Mouse (Mus musculus) testis, adult 2 months (tissue): ENCODE measurements around the gene Itih3. TPM values are rescaled to one million over a fixed set of nuclear protein-coding genes. Genes with fewer than 3 reads are reported as not detected.
A peak's percentile ranks its signal among the peaks of the same experiment; 100 is the strongest.

ENCODE experiments used
- H3K27ac ChIP-seq: fragments of 200-500 bp; 2 replicates; pipeline ENCODE4 v1.5.1; 2012; ENCODE audit warnings: low read depth, low read length; ENCODE audit not compliant: control insufficient read depth, insufficient read depth
- H3K27me3 ChIP-seq: fragments of 200-500 bp; 2 replicates; pipeline ENCODE4 v1.6.1; 2012; ENCODE audit warnings: mild to moderate bottlenecking, low read length, moderate library complexity; ENCODE audit not compliant: control insufficient read depth, insufficient read depth
- H3K36me3 ChIP-seq: fragments of 200-500 bp; 2 replicates; pipeline ENCODE4 v1.6.1; 2012; ENCODE audit warnings: mild to moderate bottlenecking, low read length; ENCODE audit not compliant: control insufficient read depth, insufficient read depth
- H3K4me1 ChIP-seq: fragments of 200-500 bp; 2 replicates; pipeline ENCODE4 v1.6.1; 2012; ENCODE audit warnings: low read length; ENCODE audit not compliant: control insufficient read depth, insufficient read depth
- H3K4me3 ChIP-seq: fragments of 200-500 bp; 2 replicates; pipeline ENCODE4 v1.5.1; 2012; ENCODE audit warnings: low read depth, mild to moderate bottlenecking, low read length, moderate library complexity, mixed read lengths; ENCODE audit not compliant: control insufficient read depth
- CTCF ChIP-seq: fragments of 200-500 bp; IDR thresholded peaks from 2 replicates; pipeline ENCODE4 v1.5.1; 2012; ENCODE audit warnings: low read depth, mild to moderate bottlenecking, inconsistent platforms, low read length, moderate library complexity; ENCODE audit not compliant: control insufficient read depth, insufficient read depth, insufficient replicate concordance
- POLR2A ChIP-seq: fragments of 200-500 bp; IDR thresholded peaks from 2 replicates; pipeline ENCODE4 v1.6.1; 2012; ENCODE audit warnings: low read depth, mild to moderate bottlenecking, inconsistent platforms, low read length, moderate library complexity; ENCODE audit not compliant: control insufficient read depth
- polyA plus RNA-seq: library from polyadenylated mRNA; depleted of rRNA; stranded (reverse); fragments of >200 nt; gene quantifications from 2 replicates; pipeline ENCODE4 v1.2.3, GENCODE M21; 2012

Gene Itih3
- polyA plus RNA-seq, 1 experiment: 0.36 TPM

- TF ChIP-seq CTCF (no peak), POLR2A (no peak)
- H3K27ac ChIP-seq: no peak overlapping the region
These were observed 43.8 kb downstream of the Itih3 start for GRCm38 (mm10) chr14:30879794-30880193.

GRCm38 (mm10) chr14:30878958-30879571, 44.5 kb downstream of the Itih3 start, which contains the start of gene Mustn1:
TSS of gene Mustn1 (plus strand) at chr14:30879200.
- no peak within 1 kb of the TSS for H3K27ac ChIP-seq
- no peak within 1 kb of the TSS for H3K4me3 ChIP-seq
- no peaks in the 10 kb centered on the region for H3K36me3 ChIP-seq
- H3K4me1 ChIP-seq: peaks cover 5% of the 10 kb centered on the region
- no peaks in the 10 kb centered on the region for H3K27me3 ChIP-seq
- TF ChIP-seq POLR2A: no peak
- no peak for TF ChIP-seq CTCF

More at GRCm38 (mm10) chr14:30879794-30880193, 43.8 kb downstream of the Itih3 start:
- peaks cover 5% of the 10 kb centered on the region for H3K4me1 ChIP-seq
- no peaks in the 10 kb centered on the region for H3K36me3 ChIP-seq
- no peaks in the 10 kb centered on the region for H3K27me3 ChIP-seq
- no peak overlapping the region for H3K4me3 ChIP-seq

GRCm38 (mm10) chr14:30877827-30878226, 45.7 kb downstream of the Itih3 start:
- Histone ChIP-seq H3K27ac (no peak overlapping the region), H3K27me3 (no peaks in the 10 kb centered on the region), H3K4me1 (peaks cover 5% of the 10 kb centered on the region), H3K36me3 (no peaks in the 10 kb centered on the region), H3K4me3 (no peak overlapping the region)
- TF ChIP-seq CTCF (no peak), POLR2A (no peak)

GRCm38 (mm10) chr14:30876451-30876850, 47.1 kb downstream of the Itih3 start:
- no peak for TF ChIP-seq POLR2A
- no peaks in the 10 kb centered on the region for H3K36me3 ChIP-seq

GRCm38 (mm10) chr14:30875955-30876354, 47.6 kb downstream of the Itih3 start:
- Histone ChIP-seq H3K27ac (no peak overlapping the region), H3K36me3 (no peaks in the 10 kb centered on the region), H3K4me3 (no peak overlapping the region), H3K4me1 (peaks cover 5% of the 10 kb centered on the region), H3K27me3 (no peaks in the 10 kb centered on the region)
- TF ChIP-seq POLR2A (no peak), CTCF (no peak)

More at GRCm38 (mm10) chr14:30876451-30876850, 47.1 kb downstream of the Itih3 start:
- Histone ChIP-seq H3K4me1 (peaks cover 5% of the 10 kb centered on the region), H3K27me3 (no peaks in the 10 kb centered on the region), H3K4me3 (no peak overlapping the region), H3K27ac (no peak overlapping the region)

- H3K27me3 ChIP-seq: no peaks in the 10 kb centered on the region
- H3K36me3 ChIP-seq: no peaks in the 10 kb centered on the region
- H3K27ac ChIP-seq: no peak overlapping the region
- H3K4me3 ChIP-seq: peak overlapping the region; percentile 28
- peaks cover 5% of the 10 kb centered on the region for H3K4me1 ChIP-seq
- no peak for TF ChIP-seq POLR2A
- no peak for TF ChIP-seq CTCF
These were observed 48.3 kb downstream of the Itih3 start for GRCm38 (mm10) chr14:30875130-30875865.

GRCm38 (mm10) chr14:30874095-30874700, 49.4 kb downstream of the Itih3 start:
- Histone ChIP-seq H3K36me3 (no peaks in the 10 kb centered on the region), H3K4me1 (peaks cover 10% of the 10 kb centered on the region), H3K27me3 (no peaks in the 10 kb centered on the region), H3K4me3 (no peak overlapping the region), H3K27ac (no peak overlapping the region)
- TF ChIP-seq POLR2A (no peak), CTCF (no peak)
